Mouse (Mus musculus) urinary bladder, postnatal 4 days (tissue): ENCODE measurements around the gene Zpr1.

ENCODE experiments used
- DNase-seq, 2 experiments: peaks; one replicate each; pipeline ENCODE4 v3.0.0; 2021 to 2022; ENCODE audit warnings: low spot score in 2 of 2

Gene Zpr1

DNA sequence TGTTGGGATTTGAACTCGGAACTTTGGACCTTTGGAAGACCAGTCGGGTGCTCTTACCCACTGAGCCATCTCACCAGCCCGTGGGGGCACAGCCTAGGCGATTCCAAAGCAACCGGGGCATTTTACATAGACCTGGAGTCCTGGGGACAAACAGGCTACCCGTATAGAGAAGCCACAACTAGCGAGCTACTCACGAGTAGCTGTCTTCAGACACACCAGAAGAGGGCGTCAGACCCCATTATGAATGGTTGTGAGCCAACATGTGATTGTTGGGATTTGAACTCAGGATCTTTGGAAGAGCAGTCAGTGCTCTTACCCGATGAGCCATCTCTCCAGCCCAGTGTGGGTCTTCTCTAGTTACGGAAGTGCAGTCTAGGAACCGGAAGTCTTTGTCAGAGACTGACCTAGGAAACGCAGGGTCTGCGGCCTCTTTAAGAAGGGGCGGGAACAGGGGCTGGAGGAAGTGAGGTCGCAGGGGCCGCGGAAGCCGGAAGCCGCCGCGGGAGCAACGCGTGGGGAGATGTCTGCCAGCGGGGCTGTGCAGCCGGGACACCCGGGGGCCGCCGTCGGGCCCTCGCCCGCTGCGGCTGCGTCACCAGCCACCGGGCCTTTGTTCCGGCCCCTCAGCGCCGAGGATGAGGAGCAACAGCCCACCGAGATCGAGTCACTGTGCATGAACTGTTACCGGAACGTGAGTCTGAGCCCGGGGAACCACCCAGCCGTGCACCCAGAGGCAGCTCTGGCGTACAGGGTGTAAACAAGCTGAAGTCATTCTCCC, at the start of gene Zpr1:
Zpr1 (plus strand) TSS at position 388 of the 778 bp plus-strand sequence.
- DNase-seq = peak; percentile 81 to 85

DNA sequence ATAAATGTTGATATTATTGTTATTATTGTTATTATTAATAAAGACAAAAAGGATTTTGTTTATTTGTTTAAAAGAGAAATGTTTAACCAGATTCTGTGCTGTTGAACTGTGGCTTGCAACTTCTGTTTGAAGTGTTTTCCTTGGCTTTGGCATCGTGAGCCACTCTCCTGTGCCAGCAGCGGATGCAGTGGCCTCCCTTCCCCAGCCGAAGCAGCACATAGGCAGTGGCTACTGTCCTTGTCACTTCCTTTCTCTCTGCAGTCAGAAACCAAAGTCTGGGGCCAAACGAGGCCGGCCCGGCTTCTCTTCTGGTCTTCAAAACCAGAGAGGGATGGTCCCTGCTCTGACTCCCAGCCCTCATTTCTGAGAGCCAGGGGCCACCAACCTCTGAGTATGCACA, 49.8 kb upstream of the Zpr1 start:
- DNase-seq = no peak

GRCm38 (mm10) chr9:46224101-46224500, 48.8 kb upstream of the Zpr1 start:
- DNase-seq = no peak

DNA sequence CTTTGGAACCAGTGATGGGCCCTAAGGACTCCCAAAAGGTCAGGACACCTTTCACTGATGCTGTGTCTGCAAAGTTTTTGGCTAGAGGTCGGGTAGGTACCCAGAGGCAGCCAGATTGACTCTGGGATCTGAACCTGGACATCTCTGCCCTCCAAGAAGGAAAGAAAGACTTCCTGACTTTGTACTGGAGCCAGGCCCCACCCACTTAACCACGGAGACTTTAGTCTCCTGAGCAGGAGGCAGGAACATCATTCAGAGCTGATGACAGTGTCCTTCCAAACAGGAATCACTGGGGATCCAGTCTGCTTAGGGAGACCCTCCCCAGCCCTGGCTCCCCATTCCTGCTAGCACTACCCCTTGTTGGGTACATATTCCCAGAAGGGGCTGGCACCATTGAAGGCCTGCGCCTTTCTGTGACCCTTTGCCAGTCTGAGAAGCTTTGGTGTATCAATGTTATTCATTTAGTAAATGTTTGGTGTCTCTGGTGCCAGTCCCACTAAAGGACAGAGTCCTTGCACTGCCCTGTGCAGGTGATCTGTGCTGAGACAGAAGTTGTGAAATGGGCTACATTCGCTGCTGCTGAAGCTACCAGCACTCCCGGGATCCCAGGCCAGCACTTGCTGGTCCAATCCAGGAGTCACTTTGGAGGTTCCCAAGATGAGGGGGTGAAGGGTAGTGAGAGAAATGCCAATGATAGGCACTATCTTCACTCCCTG, 47.8 kb upstream of the Zpr1 start:
- no peak for DNase-seq

- DNase-seq = no peak
Measured at GRCm38 (mm10) chr9:46227064-46227614, 45.7 kb upstream of the Zpr1 start.

DNA sequence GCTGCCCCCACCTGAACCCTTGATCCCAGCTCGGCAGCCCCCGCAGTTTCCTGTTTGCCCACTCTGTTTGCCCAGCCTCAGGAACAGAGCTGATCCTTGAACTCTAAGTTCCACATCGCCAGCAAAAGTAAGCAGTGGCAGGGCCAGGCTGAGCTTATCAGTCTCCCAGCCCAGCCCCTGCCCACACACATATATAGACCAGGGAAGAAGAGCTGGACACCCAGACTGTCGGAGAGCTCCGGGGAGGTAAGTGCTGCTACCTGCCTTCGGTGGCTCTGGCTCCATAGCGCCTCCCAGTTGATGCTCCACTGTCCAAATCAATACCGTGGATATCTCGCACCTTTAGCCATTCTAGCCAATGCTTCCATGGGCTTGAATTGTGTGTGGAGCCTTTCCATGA, 44.4 kb upstream of the Zpr1 start, which contains the start of gene Apoa1:
Apoa1 (plus strand) TSS at position 90 of the 400 bp plus-strand sequence.
- DNase-seq = no peak

DNA sequence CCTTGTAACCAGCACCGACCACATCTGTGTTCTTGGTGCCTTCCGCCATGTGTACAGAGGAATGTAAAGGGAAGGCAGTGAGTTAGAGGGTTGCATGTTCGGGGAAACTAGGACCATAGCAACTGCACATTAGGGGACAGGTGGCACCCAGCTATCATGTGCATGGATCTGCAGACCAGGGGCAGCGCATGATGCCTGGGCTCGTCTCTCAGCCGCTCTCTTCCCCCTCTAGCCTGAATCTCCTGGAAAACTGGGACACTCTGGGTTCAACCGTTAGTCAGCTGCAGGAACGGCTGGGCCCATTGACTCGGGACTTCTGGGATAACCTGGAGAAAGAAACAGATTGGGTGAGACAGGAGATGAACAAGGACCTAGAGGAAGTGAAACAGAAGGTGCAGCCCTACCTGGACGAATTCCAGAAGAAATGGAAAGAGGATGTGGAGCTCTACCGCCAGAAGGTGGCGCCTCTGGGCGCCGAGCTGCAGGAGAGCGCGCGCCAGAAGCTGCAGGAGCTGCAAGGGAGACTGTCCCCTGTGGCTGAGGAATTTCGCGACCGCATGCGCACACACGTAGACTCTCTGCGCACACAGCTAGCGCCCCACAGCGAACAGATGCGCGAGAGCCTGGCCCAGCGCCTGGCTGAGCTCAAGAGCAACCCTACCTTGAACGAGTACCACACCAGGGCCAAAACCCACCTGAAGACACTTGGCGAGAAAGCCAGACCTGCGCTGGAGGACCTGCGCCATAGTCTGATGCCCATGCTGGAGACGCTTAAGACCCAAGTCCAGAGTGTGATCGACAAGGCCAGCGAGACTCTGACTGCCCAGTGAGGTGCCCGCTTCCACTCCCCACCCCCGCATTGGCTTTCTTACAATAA, 43.1 kb upstream of the Zpr1 start:
- peak; percentile 78 to 83 for DNase-seq

- DNase-seq = no peak
Measured at GRCm38 (mm10) chr9:46230450-46230975, 42.4 kb upstream of the Zpr1 start.

GRCm38 (mm10) chr9:46235196-46235595, 37.7 kb upstream of the Zpr1 start:
- no peak for DNase-seq

- DNase-seq = no peak
Measured at GRCm38 (mm10) chr9:46235596-46235648, 37.4 kb upstream of the Zpr1 start, which contains the start of gene Apoc3. Gene Apoc3, minus strand, starts transcription at chr9:46235636.

DNA sequence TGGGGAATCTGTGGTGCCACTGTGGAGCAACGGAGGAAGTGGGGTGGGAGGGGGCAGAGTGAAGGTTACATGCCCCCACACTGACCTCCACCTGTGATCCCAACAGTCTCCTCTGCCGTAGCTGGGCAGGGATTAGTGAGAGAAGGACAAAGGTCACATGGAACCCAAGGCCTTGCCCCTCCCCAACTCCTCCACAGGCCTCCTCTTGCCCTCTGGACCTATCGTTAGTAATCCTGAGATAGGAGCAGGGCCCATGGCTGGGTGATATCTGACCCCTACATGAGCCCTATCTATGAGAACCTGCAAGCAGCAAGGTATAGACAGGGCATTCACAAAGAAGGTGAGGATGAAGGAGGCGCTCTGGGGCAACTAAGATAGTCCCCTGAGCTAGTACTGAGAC, 37.2 kb upstream of the Zpr1 start:
- DNase-seq = no peak

- no peak for DNase-seq
Measured at GRCm38 (mm10) chr9:46238850-46239249, 34.0 kb upstream of the Zpr1 start.

DNA sequence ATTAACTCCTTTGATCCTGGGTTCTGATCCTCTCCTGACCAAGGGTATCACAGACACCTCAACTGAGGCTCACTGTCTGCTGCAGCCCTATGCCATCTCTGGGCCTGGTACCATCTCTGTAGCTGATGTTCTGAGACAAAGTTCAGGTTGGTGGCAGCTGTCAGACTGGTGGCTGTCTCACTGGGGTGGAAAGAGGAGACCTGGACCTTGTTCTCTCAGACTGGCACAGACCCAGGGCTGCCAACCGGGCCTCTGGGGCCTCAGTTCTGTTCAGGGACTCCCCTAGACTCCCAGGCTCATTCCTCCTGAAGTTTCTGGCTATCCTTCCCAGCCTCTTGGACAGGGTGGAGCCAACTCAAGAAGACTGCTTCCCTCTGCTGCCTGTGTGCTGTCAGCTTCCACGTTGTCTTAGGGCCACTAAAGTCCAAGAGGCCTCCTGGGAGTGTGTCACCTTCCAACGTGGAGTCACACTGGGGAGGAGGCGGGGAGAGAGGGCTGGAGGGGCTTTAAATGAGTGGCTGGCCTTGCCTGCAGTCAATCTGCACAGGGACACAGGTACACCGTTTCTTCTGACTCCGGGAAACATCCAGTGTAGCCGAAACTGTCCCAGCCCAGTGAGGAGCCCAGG, 32.2 kb upstream of the Zpr1 start, which contains the start of gene Apoa4:
Apoa4 (plus strand) TSS at position 171 of the 628 bp plus-strand sequence.
- DNase-seq = no peak

DNA sequence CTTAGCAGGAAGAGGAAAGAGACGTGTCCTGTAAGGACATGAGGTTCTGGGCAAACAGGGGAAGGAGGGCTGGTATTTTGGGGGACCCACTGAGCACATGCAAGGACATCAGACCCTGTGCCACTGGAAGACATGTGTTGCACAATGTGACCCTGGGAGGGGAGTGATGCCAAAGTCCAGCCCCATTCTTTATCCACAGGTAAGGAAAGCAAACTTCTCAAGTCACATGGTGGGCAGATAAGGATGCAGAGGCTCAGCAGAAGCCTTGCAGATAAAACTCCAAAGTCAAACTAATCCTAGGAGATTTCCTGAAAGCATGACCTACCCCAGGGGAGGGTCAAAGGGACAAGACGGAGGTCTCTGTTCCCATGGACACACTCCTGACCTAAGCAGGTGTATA, 31.0 kb upstream of the Zpr1 start:
- DNase-seq = no peak

- DNase-seq = no peak
Measured at GRCm38 (mm10) chr9:46243122-46243521, 29.7 kb upstream of the Zpr1 start.

- DNase-seq = no peak
Measured at GRCm38 (mm10) chr9:46243584-46243983, 29.3 kb upstream of the Zpr1 start.

- DNase-seq = no peak
Measured at GRCm38 (mm10) chr9:46246752-46247324, 26.0 kb upstream of the Zpr1 start.

- no peak for DNase-seq
Measured at GRCm38 (mm10) chr9:46256177-46256576, 16.7 kb upstream of the Zpr1 start.

DNA sequence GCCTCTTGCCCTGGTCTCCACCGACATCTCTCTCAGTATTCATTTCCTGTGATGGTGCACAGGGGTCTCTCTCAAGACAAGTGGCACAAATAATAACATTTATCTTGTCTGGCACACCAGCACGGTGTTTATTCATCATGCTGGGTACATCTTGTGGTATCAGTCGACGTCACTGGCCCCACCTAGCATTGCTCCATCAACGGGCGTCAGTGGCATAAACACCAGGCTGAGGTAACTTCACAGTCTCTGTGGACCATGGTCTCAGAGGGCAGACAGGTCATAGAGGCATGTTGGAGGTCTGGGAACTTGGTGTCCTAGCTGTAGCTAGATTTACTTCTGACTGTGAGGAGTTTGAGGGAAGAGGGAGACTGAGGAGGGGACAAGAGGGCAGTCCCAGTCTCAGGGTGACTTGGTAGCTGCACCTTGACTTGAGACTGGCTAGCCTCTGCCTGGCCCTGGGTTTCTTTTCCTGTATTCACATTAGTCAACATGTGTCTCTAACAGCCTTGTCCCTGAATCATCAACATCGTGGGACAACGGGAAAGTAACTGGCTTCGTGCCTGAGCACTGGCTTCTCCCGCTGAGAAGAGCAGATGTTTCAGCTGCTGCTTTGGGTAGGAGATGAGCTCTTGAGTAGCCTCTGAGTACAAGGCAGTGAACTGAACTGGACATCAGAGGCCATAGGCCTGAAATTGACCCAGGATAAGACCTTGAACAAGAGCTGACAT, 16.0 kb upstream of the Zpr1 start:
- no peak for DNase-seq

DNA sequence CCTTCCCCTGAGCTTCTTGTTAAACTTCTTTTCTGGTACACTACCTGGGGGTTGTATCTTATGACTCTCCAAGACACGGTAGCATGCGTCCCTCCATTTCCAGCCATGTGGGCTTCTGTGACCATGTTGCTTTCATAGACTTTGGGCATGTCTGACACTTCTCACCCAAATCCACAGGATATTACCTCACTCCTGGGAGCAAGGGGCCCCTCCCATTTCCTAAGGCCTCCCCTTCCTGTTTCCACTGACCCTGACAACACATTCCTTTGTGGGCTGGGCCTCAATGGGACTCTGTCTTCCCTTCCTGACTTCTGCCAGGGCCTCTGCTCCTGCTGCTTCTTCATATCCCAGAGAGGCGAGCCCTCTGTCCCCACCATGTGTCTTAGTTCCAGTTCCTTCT, 15.3 kb upstream of the Zpr1 start:
- no peak for DNase-seq

GRCm38 (mm10) chr9:46259111-46259510, 13.8 kb upstream of the Zpr1 start:
- DNase-seq = no peak
